Mouse (Mus musculus): ENCODE data around the gene Dnajb12. TPM values are rescaled to one million over a fixed set of nuclear protein-coding genes. Genes with fewer than 3 reads are reported as not detected.

Gene Dnajb12
- total and polyA plus RNA-seq, 3 experiments = 13.3 to 217 (median 41.7) TPM

GRCm38 (mm10) chr10:59877421-59878117, 1.8 kb upstream of the Dnajb12 start (continued):
- TF ChIP-seq MYC (IDR thresholded peaks at IDR 0.05; ENCODE audit: low read depth, low read length) = no peak
- TF ChIP-seq TBP (IDR thresholded peaks at IDR 0.05; ENCODE audit: low read depth, low read length) = peak; percentile 53; the same call in 1 of the 2 replicates
- peak; percentile 61; the same call in 1 of the 2 replicates for TF ChIP-seq ZNF384 (IDR thresholded peaks at IDR 0.05; ENCODE audit: low read depth, low read length)
- 0 out of 2 replicates have a peak, but pooled peaks have one; percentile 43 for TF ChIP-seq SIN3A (IDR thresholded peaks at IDR 0.05; ENCODE audit: low read length)
- peak; percentile 10 to 65 (median 38); a peak in 5 of 6 replicates for TF ChIP-seq CTCF (IDR thresholded peaks at IDR 0.05 in 2 of 3, conservative IDR thresholded peaks at IDR 0.05 in 1 of 3; ENCODE audit: control insufficient read depth in 1 of 3, insufficient read depth in 1 of 3, low read depth in 2 of 3, low read length in 3 of 3, poor library complexity in 1 of 3, severe bottlenecking in 1 of 3)
- no peak for TF ChIP-seq TCF12 (IDR thresholded peaks at IDR 0.05; ENCODE audit: low read depth, low read length)
- TF ChIP-seq SMC3 (IDR thresholded peaks at IDR 0.05; ENCODE audit: low read depth, low read length) = peak; percentile 52
- no peak for TF ChIP-seq MXI1 (IDR thresholded peaks at IDR 0.05; ENCODE audit: low read depth, low read length)
- no peak for TF ChIP-seq USF1 (IDR thresholded peaks at IDR 0.05; ENCODE audit: low read depth, low read length)
- TF ChIP-seq ELF1 (IDR thresholded peaks at IDR 0.05; ENCODE audit: low read depth, low read length) = no peak
- 0 out of 2 replicates have a peak, but pooled peaks have one; percentile 3 for TF ChIP-seq CHD1 (IDR thresholded peaks at IDR 0.05; ENCODE audit: low read depth, low read length)

- peaks cover 35% of the 10 kb centered on the region for H3K79me2 ChIP-seq (ENCODE audit: control insufficient read depth, insufficient read depth, low read length, poor library complexity)
- no peaks in the 10 kb centered on the region for H3K27me3 ChIP-seq (ENCODE audit: control insufficient read depth in 1 of 2, insufficient read depth in 2 of 2, low read length in 2 of 2)
- peaks cover 4 to 30% of the 10 kb centered on the region in 2 experiments for H3K4me1 ChIP-seq (ENCODE audit: control insufficient read depth in 1 of 2, insufficient read depth in 2 of 2, low read length in 2 of 2)
- peak overlapping the region; percentile 62 to 97 for H3K4me3 ChIP-seq (ENCODE audit: control insufficient read depth in 1 of 2, insufficient read depth in 1 of 2, low read depth in 2 of 2, low read length in 2 of 2)
- H3K9me3 ChIP-seq (replicated peaks; ENCODE audit: insufficient read depth, low read length) = no peaks in the 10 kb centered on the region
- 0 out of 2 replicates have a peak, but pooled peaks have one; percentile 14 for TF ChIP-seq ZNF384 (IDR thresholded peaks at IDR 0.05; ENCODE audit: low read depth, low read length)
- peak in 1 of 2 experiments; percentile 73; a peak in 1 of 4 replicates for TF ChIP-seq EP300 (IDR thresholded peaks at IDR 0.05; ENCODE audit: low read depth in 1 of 2, low read length in 2 of 2)
- 0 out of 2 replicates have a peak, but pooled peaks have one; percentile 16 for TF ChIP-seq TBP (IDR thresholded peaks at IDR 0.05; ENCODE audit: low read depth, low read length)
- TF ChIP-seq CHD1 (IDR thresholded peaks at IDR 0.05; ENCODE audit: low read depth, low read length) = peak; percentile 71; the same call in 1 of the 2 replicates
- TF ChIP-seq MEF2A (IDR thresholded peaks at IDR 0.05; ENCODE audit: extremely low read depth, insufficient replicate concordance, low read depth, low read length, poor library complexity, severe bottlenecking) = no peak
- no peak for TF ChIP-seq ZC3H11A (IDR thresholded peaks at IDR 0.05; ENCODE audit: low read depth, low read length)
- no peak for TF ChIP-seq MAZ (IDR thresholded peaks at IDR 0.05; ENCODE audit: low read depth, low read length)
- peak; percentile 46 for TF ChIP-seq NELFE (IDR thresholded peaks at IDR 0.05; ENCODE audit: low read depth, low read length)
- TF ChIP-seq NRF1 (IDR thresholded peaks at IDR 0.05; ENCODE audit: insufficient read depth, low read depth, low read length, poor library complexity, severe bottlenecking) = no peak
- peak; percentile 22; the same call in 1 of the 2 replicates for TF ChIP-seq MAFK (IDR thresholded peaks at IDR 0.05; ENCODE audit: borderline replicate concordance, low read depth, low read length)
- TF ChIP-seq MYC (IDR thresholded peaks at IDR 0.05; ENCODE audit: low read depth, low read length) = peak; percentile 61; the same call in 1 of the 2 replicates
- no peak for TF ChIP-seq CTCF (IDR thresholded peaks at IDR 0.05 in 2 of 3, conservative IDR thresholded peaks at IDR 0.05 in 1 of 3; ENCODE audit: control insufficient read depth in 1 of 3, insufficient read depth in 1 of 3, low read depth in 2 of 3, low read length in 3 of 3, poor library complexity in 1 of 3, severe bottlenecking in 1 of 3)
- no peak for TF ChIP-seq SMC3 (IDR thresholded peaks at IDR 0.05; ENCODE audit: low read depth, low read length)
- TF ChIP-seq RAD21 (IDR thresholded peaks at IDR 0.05; ENCODE audit: low read depth, low read length) = no peak
- peak; percentile 13; the same call in 1 of the 2 replicates for TF ChIP-seq BHLHE40 (IDR thresholded peaks at IDR 0.05; ENCODE audit: borderline replicate concordance, low read depth, low read length)
- TF ChIP-seq GABPA (IDR thresholded peaks at IDR 0.05; ENCODE audit: low read depth, low read length) = no peak
- TF ChIP-seq MAX (IDR thresholded peaks at IDR 0.05; ENCODE audit: low read length) = peak; percentile 85
- DNase-seq (ENCODE audit: low read depth, low spot score) = peak; percentile 90
- H3K9ac ChIP-seq (ENCODE audit: control insufficient read depth, low read depth, low read length, poor library complexity, severe bottlenecking) = peak overlapping the region; percentile 81
- peaks cover 0 to 25% of the 10 kb centered on the region in 2 experiments; a peak in 2 of 4 replicates for H3K36me3 ChIP-seq (ENCODE audit: control insufficient read depth in 1 of 2, insufficient read depth in 2 of 2, low read length in 2 of 2)
- H3K27ac ChIP-seq (ENCODE audit: control insufficient read depth, low read depth, low read length) = peak overlapping the region; percentile 98
Observed at GRCm38 (mm10) chr10:59878823-59879222, 533 bp upstream of the Dnajb12 start.

All from MEL (cell line).